Mouse (Mus musculus): ENCODE measurements at regions not wholly inside any gene's neighbourhood (a gene's known extent, or its start where the extent isn't known, plus 50 kb on each side); places are given as distances from the start of the nearest gene placed in this dataset.
A peak's percentile ranks its signal among the peaks of the same experiment; 100 is the strongest.

DNA sequence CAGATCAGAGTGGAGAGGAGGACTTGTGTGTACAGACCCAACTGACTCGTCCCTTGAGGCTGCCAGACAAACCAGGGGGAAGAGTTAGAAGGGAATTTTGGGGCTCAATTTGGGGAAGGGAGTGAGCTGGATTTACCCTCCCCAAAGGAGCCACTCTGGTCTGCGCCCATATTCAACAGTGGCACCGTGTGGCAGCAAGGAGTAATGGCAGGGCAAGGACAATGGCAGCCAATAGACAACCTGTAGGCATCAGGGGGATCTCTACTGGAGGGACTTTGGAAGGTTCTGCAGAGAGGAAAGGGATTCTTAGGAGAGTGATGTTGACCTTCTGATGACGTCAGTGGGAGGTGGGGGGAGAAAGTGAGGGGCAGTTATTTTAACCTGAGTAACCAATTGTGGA, 1590.7 kb upstream of the Gulo start:
- H3K27me3 ChIP-seq: peaks cover 35% of the 10 kb centered on the region
- CTCF ChIA-PET: no interaction called here
- DNase-seq (ENCODE audit: low read depth, low spot score): no peak
- TF ChIP-seq CTCF (IDR thresholded peaks at IDR 0.05): peak; percentile 59
- in situ Hi-C loops (cut with MboI; ENCODE audit: low pct_unique_long_range_greater_than_20kb): no loop called here
- no peak for ATAC-seq
- POLR2A ChIA-PET: no interaction called here

DNA sequence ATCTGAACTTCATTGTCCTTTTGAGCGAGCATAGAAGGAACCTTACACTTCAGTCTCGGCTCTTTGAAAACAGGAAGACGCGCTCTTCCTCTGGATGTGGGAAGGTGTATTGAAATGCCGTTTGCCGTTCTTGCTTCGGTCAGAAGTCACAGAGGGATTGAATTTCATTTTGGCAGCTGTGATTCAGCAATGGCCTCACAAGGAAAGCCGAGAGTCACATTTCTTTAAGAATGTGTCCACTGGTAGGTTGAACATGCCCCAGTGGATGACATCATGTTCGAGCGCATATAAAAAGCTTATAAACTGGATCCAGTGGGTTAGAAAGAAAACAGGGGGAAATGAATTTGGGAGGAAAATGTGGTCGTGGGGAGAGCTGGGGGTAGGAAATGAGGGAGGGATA, 1579.6 kb upstream of the Gulo start:
- H3K27me3 ChIP-seq: peaks cover 37% of the 10 kb centered on the region
- ChIA-PET POLR2A (interaction anchor here (0.6 kb wide), 1 partner anchor 43 kb away, joined by 3 read pairs; no protein-coding TSS in a partner anchor), CTCF (no interaction called here)
- in situ Hi-C loops (cut with MboI; ENCODE audit: low pct_unique_long_range_greater_than_20kb): no loop called here
- TF ChIP-seq CTCF (IDR thresholded peaks at IDR 0.05): no peak
- ATAC-seq (no peak), DNase-seq (ENCODE audit: low read depth, low spot score) (no peak)

DNA sequence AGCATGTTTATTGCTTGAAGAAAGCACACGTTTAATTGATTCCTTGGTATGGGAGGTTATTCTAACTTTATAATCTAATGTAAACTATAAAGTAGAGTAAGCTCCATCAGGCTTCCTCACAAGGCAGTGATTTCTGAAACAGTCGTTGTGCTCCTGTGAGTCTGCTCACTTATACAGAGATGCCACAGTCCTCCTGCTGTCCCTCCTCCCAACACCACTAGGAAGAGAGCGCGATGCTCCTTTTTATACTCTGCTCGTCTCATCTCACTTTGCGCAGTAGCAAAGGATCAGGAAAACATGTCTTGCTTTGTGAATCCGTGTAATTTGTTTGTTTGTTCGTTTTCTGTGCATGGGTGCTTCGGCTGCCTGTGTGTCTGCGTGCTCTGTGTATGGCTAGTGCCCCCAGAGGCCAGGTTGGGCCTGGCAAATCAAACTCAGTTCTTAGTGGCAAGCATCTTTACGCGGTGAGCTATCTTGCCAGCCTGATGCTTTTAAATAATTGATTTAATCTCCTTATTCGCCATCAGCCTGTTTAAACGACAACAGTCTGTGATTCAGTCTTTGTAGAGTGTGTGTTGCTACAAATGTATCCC, 1575.5 kb upstream of the Gulo start:
- DNase-seq (ENCODE audit: low read depth, low spot score): no peak
- ChIA-PET POLR2A (no interaction called here), CTCF (no interaction called here)
- peak; percentile 41 for TF ChIP-seq CTCF (IDR thresholded peaks at IDR 0.05)
- peaks cover 16% of the 10 kb centered on the region for H3K27me3 ChIP-seq
- no peak for ATAC-seq
- in situ Hi-C loops (cut with MboI; ENCODE audit: low pct_unique_long_range_greater_than_20kb): no loop called here

- DNase-seq (ENCODE audit: low read depth, low spot score): no peak
- POLR2A ChIA-PET: no interaction called here
- in situ Hi-C loops (cut with MboI; ENCODE audit: low pct_unique_long_range_greater_than_20kb): no loop called here
These were observed 1573.3 kb upstream of the Gulo start for GRCm38 (mm10) chr14:67582201-67582782.

DNA sequence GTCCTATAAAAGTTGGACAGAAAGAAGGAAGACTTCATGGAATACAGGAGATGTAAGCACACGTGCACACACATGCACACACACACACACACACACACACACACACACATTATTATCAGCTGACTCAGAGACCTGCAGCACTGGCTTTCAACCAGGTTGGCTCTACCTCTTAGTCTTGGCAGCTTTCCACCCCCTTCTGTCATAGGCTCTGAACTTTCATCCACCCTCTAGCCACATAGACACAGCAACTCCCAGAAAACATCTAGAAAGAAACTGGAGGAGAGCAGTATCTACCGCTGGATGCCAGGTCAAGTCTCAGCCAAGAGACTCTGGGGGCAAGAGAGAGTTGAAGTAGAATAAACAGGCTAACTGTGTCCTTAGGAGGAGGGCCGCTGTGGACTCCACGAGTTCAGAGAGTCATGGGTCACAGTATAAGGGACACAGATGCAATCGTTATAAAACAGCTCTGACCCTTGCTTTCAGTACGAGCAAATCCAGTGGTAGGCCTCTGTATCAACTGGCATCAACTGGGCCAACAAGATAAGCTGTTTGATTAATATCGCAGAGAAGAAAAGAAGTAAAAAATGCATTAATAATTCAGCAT, 1565.4 kb upstream of the Gulo start:
- TF ChIP-seq CTCF (IDR thresholded peaks at IDR 0.05): no peak
- ChIA-PET POLR2A (no interaction called here), CTCF (no interaction called here)
- peaks cover 4% of the 10 kb centered on the region for H3K27me3 ChIP-seq
- in situ Hi-C loops (cut with MboI; ENCODE audit: low pct_unique_long_range_greater_than_20kb): no loop called here
- ATAC-seq: no peak
- DNase-seq (ENCODE audit: low read depth, low spot score): no peak

More at GRCm38 (mm10) chr14:67582201-67582782, 1573.3 kb upstream of the Gulo start:
- ATAC-seq: no peak
- no peak for TF ChIP-seq CTCF (IDR thresholded peaks at IDR 0.05)
- H3K27me3 ChIP-seq: peaks cover 16% of the 10 kb centered on the region
- CTCF ChIA-PET: no interaction called here

- in situ Hi-C loops (cut with MboI; ENCODE audit: low pct_unique_long_range_greater_than_20kb): no loop called here
- no peak for TF ChIP-seq CTCF (IDR thresholded peaks at IDR 0.05)
- ATAC-seq (no peak), DNase-seq (ENCODE audit: low read depth, low spot score) (no peak)
- peaks cover 7% of the 10 kb centered on the region for H3K27me3 ChIP-seq
- POLR2A ChIA-PET: no interaction called here
- CTCF ChIA-PET: no interaction called here
These were observed 1564.5 kb upstream of the Gulo start for GRCm38 (mm10) chr14:67573451-67573995.

- peaks cover 11% of the 10 kb centered on the region for H3K27me3 ChIP-seq
- no peak for ATAC-seq
- TF ChIP-seq CTCF (IDR thresholded peaks at IDR 0.05): no peak
- in situ Hi-C loops (cut with MboI; ENCODE audit: low pct_unique_long_range_greater_than_20kb): no loop called here
- no peak for DNase-seq (ENCODE audit: low read depth, low spot score)
- ChIA-PET CTCF (no interaction called here), POLR2A (no interaction called here)
These were observed 1560.8 kb upstream of the Gulo start for GRCm38 (mm10) chr14:67569744-67570322.

GRCm38 (mm10) chr14:67568896-67569743, 1560.1 kb upstream of the Gulo start:
- no peak for TF ChIP-seq CTCF (IDR thresholded peaks at IDR 0.05)
- POLR2A ChIA-PET: no interaction called here
- ATAC-seq (no peak), DNase-seq (ENCODE audit: low read depth, low spot score) (no peak)
- in situ Hi-C loops (cut with MboI; ENCODE audit: low pct_unique_long_range_greater_than_20kb): no loop called here
- H3K27me3 ChIP-seq: peaks cover 14% of the 10 kb centered on the region
- CTCF ChIA-PET: no interaction called here

DNA sequence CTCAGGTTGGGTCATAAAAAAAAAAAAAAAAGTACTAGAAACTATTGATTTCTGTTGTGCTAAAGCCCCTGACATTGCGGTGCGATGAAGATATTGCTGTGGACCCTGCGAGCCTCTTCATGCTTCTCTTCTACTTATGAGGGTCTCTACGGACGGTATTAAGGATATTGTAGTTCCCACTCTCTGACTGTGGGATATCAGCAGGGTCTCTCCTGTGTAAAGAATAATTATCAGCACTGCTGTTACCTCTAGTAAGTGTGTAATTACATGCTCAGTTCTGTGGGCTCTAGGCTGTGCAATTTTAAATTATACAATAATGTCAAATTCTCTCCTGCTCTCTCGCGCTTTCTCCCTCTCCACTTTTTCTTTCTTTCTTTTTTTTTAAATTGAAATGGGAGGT, 1545.9 kb upstream of the Gulo start:
- TF ChIP-seq CTCF (IDR thresholded peaks at IDR 0.05): no peak
- peaks cover 32% of the 10 kb centered on the region for H3K27me3 ChIP-seq
- ATAC-seq (no peak), DNase-seq (ENCODE audit: low read depth, low spot score) (no peak)
- ChIA-PET CTCF (no interaction called here), POLR2A (no interaction called here)
- in situ Hi-C loops (cut with MboI; ENCODE audit: low pct_unique_long_range_greater_than_20kb): no loop called here

DNA sequence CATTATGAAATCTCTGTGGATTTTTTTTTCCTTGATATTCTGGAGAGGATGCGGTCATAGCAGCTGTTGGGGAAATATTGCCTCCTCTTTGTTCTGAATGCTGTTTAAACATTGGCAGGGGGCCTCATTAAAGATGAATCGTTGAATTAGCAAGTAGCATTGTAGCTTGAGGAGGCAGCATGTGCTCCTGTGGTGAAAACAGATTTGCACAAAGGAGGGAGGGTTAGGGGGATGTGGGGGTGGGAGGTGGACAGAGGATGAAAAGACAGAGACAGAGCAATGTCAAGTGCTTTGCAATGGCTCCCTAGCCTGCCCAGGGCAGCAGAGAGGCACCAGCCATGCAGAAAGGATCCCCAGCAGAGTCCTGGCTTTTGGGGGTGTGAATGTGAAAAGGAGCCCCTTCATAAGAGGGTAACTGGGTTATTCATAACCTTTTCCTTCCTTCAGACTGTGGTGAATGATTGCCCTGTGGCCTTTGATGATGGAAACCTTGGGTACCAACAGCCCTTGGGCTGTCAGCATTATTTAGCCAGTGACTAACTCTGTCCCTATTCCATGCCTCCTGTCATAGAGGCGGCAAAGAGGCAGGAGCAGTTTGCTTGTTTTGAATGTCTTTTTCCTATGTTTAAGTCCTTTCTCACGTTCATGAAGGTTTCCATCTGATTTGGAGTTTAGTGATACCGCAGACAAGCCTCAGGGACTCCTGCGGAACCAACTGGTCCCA, 1541.6 kb upstream of the Gulo start:
- no peak for TF ChIP-seq CTCF (IDR thresholded peaks at IDR 0.05)
- ChIA-PET CTCF (no interaction called here), POLR2A (no interaction called here)
- peaks cover 13% of the 10 kb centered on the region for H3K27me3 ChIP-seq
- DNase-seq (ENCODE audit: low read depth, low spot score) (no peak), ATAC-seq (no peak)
- in situ Hi-C loops (cut with MboI; ENCODE audit: low pct_unique_long_range_greater_than_20kb): no loop called here
